Comparison of ENCODE assay signal across 8 mouse cellular contexts in the genomic region with DNA sequence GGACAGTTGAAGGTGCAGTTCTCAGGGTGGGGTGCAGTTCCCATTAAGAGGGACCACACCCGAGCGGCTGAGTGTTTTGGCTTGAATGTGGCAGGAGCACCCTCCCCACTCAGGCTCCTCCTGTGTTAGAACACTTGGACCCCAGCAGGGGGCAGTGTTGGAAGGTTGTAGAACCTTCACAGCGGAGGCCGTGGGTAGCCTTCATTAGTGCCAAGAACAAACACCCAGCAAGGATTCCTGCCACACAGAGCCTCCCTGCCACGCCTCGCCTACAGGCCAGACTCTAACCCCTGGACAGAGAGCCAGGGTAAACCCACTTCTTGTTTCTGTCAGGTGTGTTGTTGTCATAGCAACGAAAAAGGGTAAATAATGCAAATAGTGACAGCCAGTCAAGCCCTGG.
DNase-seq lines count a peak whose midpoint lies in the region; ATAC-seq and TF ChIP-seq lines count a peak whose summit lies in the region.
"Had no signal": no experiment of that assay in that cellular context is flagged by ENCODE, and none has a peak within 500 bp of the region (broad histone marks: within the 10 kb centered on the region; RNA-seq: fewer than 3 reads in every experiment).

No protein-coding gene starts in this region.

- H3K4me3 ChIP-seq in midbrain, postnatal 0 days (ENCODE audit: low read depth, low read length), result no peak overlapping the region
- H3K4me3 ChIP-seq in midbrain, embryonic 15.5 days, result no peak overlapping the region
- H3K4me3 ChIP-seq: megakaryocyte, embryonic 14.5 days had no signal

- no peaks in the 10 kb centered on the region for H3K36me3 ChIP-seq in midbrain, postnatal 0 days (ENCODE audit: insufficient read depth, low read length)
- no peaks in the 10 kb centered on the region for H3K36me3 ChIP-seq in midbrain, embryonic 15.5 days (replicated peaks)

- TF ChIP-seq CTCF in midbrain, postnatal 0 days (IDR thresholded peaks at IDR 0.05), result peak; percentile 61

- ATAC-seq in midbrain, postnatal 0 days (ENCODE audit: low FRiP score), result no peak
- no peak for ATAC-seq in midbrain, embryonic 15.5 days (replicated peaks)

- 68% methylated on average over 7 of the region's 7 CpGs for WGBS in midbrain, postnatal 0 days
- WGBS in midbrain, embryonic 15.5 days, result 59% methylated on average over 7 of the region's 7 CpGs

- H3K27me3 ChIP-seq in midbrain, postnatal 0 days (ENCODE audit: insufficient read depth, low read length), result peaks cover 6% of the 10 kb centered on the region; the same call in 1 of the 2 replicates
- H3K27me3 ChIP-seq in midbrain, embryonic 15.5 days (replicated peaks), result peaks cover 20% of the 10 kb centered on the region

- no peaks in the 10 kb centered on the region for H3K9me3 ChIP-seq in midbrain, postnatal 0 days (ENCODE audit: low read length)
- H3K9me3 ChIP-seq in midbrain, embryonic 15.5 days, result no peaks in the 10 kb centered on the region
- H3K9me3 ChIP-seq: megakaryocyte, embryonic 14.5 days had no signal

- no peak overlapping the region for H3K9ac ChIP-seq in midbrain, postnatal 0 days (replicated peaks; ENCODE audit: low read length, poor library complexity, severe bottlenecking)
- no peak overlapping the region for H3K9ac ChIP-seq in midbrain, embryonic 15.5 days

- H3K4me2 ChIP-seq in midbrain, postnatal 0 days (ENCODE audit: low read depth, low read length, poor library complexity, severe bottlenecking), result no peak overlapping the region
- no peak overlapping the region for H3K4me2 ChIP-seq in midbrain, embryonic 15.5 days

- no peaks in the 10 kb centered on the region for H3K4me1 ChIP-seq in midbrain, postnatal 0 days (ENCODE audit: insufficient read depth, low read length)
- H3K4me1 ChIP-seq in midbrain, embryonic 15.5 days, result peaks cover 9% of the 10 kb centered on the region

- intact Hi-C loops in gastrocnemius, postnatal 36 days (cut with DNase I), result no loop called here

- peak; percentile 55 for DNase-seq in midbrain, postnatal 0 days (ENCODE audit: low spot score)
- peak; percentile 9 for DNase-seq in T-cell, adult 2 months (ENCODE audit: low spot score)
- peak; percentile 80 for DNase-seq in embryo, embryonic 10.5 days (ENCODE audit: low spot score)
- DNase-seq in lung, adult 18-20 months, result peak; percentile 12 to 47
- DNase-seq in thymus, postnatal 25 days, result peak; percentile 33
- DNase-seq in gastrocnemius, postnatal 36 days, result no peak

- no peak overlapping the region for H3K27ac ChIP-seq in midbrain, postnatal 0 days (ENCODE audit: low read depth, low read length)
- no peak overlapping the region for H3K27ac ChIP-seq in midbrain, embryonic 15.5 days

Comparison
In these comparisons a context has a peak if more than half of its experiments do, and no peak if none do; other contexts are left out.
1. DNase-seq: peak in midbrain, postnatal 0 days (single experiment), T-cell, adult 2 months (single experiment), embryo, embryonic 10.5 days (single experiment), lung, adult 18-20 months (2 of 2) and thymus, postnatal 25 days (single experiment); none in gastrocnemius, postnatal 36 days (0 of 2).